Mouse (Mus musculus): ENCODE results near the gene Akt1. TPM values are rescaled to one million over a fixed set of nuclear protein-coding genes. Genes with fewer than 3 reads are reported as not detected.

The Akt1 gene
- polyA plus RNA-seq, 1 experiment from 2014 or later, result 154 TPM

- H3K36me3 ChIP-seq, result peaks cover 78% of the 10 kb centered on the region
- 85% methylated on average over 5 of the region's 5 CpGs for WGBS
- H3K4me2 ChIP-seq (replicated peaks), result no peak overlapping the region
- peaks cover 10% of the 10 kb centered on the region; the same call in 1 of the 2 replicates for H3K4me1 ChIP-seq
- no peak overlapping the region for H3K9ac ChIP-seq
- no peak overlapping the region for H3K27ac ChIP-seq
- H3K4me3 ChIP-seq, result no peak overlapping the region
- no peak for ATAC-seq (ENCODE audit: low FRiP score)
- H3K9me3 ChIP-seq (replicated peaks), result no peaks in the 10 kb centered on the region
- H3K27me3 ChIP-seq, result no peaks in the 10 kb centered on the region
Measured at GRCm38 (mm10) chr12:112651778-112652439, 22.8 kb downstream of the Akt1 start.

DNA sequence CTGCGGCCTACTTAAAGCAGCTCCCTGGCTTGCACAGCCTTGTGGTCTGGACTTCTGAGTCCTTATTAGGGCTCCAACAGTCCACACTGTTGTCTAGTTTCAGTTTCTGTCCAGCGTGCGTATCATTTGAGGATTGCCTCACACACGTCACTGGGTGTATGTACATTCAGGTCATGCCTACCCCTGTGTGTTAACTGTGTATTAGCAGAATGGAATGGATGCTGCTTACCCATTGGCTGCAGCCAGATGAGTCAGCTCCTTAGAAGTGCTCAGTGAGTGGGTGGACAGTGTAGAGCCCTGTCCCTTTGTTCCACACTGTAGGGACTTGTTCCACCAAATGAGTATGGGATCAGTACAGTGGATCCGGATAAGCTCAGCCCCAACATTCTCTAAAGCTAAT, 26.6 kb downstream of the Akt1 start:
- Histone ChIP-seq H3K4me1 (peaks cover 17% of the 10 kb centered on the region), H3K9ac (no peak overlapping the region), H3K27me3 (no peaks in the 10 kb centered on the region), H3K27ac (no peak overlapping the region), H3K4me2 (replicated peaks) (no peak overlapping the region), H3K4me3 (no peak overlapping the region), H3K36me3 (peaks cover 42% of the 10 kb centered on the region), H3K9me3 (replicated peaks) (no peaks in the 10 kb centered on the region)
- WGBS, result 91% methylated on average over 5 of the region's 5 CpGs
- ATAC-seq (ENCODE audit: low FRiP score), result no peak

- H3K4me1 ChIP-seq, result peaks cover 17% of the 10 kb centered on the region
- H3K4me3 ChIP-seq, result peak overlapping the region; percentile 73
- H3K27ac ChIP-seq, result no peak overlapping the region
- H3K9me3 ChIP-seq (replicated peaks), result no peaks in the 10 kb centered on the region
- H3K36me3 ChIP-seq, result peaks cover 36% of the 10 kb centered on the region
- peak overlapping the region; percentile 85; the same call in 1 of the 2 replicates for H3K9ac ChIP-seq
- no peak for ATAC-seq (ENCODE audit: low FRiP score)
- peak overlapping the region; percentile 65 for H3K4me2 ChIP-seq (replicated peaks)
- H3K27me3 ChIP-seq, result no peaks in the 10 kb centered on the region
- WGBS, result 57% methylated on average over 6 of the region's 6 CpGs
Measured at GRCm38 (mm10) chr12:112646139-112646538, 28.5 kb downstream of the Akt1 start.

DNA sequence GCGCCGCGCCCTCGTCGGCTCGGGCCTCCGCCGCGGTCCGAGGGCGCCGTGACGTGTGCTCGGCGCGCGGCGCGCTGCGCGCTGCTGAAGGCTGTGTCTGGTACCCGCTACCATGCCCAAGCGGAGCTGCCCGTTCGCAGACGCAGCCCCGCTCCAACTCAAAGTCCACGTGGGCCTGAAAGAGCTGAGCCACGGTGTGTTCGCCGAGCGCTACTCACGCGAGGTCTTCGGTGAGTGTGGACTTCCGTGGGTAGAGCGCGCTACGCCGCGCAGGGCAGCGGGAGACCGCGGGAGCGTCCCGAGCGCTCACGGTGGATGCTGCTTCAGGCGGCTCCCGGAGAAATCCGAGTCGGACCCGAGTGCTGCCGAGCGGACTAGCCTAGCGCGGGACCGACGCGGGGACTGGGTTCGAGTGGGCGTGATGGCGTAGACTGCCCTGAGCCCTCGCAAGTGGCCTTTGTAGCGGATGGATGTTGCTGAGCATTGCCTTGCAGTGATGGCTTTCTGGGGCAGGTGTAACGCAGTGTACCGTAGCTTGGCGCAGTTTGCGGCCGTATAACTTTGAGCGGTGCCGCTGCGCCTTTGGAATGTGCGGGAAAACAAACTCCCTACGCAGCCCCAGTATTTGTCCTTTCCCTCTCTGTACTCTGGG, 29.7 kb downstream of the Akt1 start:
- peak overlapping the region; percentile 73 for H3K4me3 ChIP-seq
- WGBS, result under 1% methylated on average over 75 of the region's 75 CpGs
- H3K36me3 ChIP-seq, result peaks cover 25% of the 10 kb centered on the region
- no peaks in the 10 kb centered on the region for H3K27me3 ChIP-seq
- peaks cover 17% of the 10 kb centered on the region for H3K4me1 ChIP-seq
- H3K9me3 ChIP-seq (replicated peaks), result no peaks in the 10 kb centered on the region
- H3K9ac ChIP-seq, result peak overlapping the region; percentile 85
- peak overlapping the region; percentile 65 for H3K4me2 ChIP-seq (replicated peaks)
- no peak for ATAC-seq (ENCODE audit: low FRiP score)
- peak overlapping the region; percentile 83 for H3K27ac ChIP-seq

DNA sequence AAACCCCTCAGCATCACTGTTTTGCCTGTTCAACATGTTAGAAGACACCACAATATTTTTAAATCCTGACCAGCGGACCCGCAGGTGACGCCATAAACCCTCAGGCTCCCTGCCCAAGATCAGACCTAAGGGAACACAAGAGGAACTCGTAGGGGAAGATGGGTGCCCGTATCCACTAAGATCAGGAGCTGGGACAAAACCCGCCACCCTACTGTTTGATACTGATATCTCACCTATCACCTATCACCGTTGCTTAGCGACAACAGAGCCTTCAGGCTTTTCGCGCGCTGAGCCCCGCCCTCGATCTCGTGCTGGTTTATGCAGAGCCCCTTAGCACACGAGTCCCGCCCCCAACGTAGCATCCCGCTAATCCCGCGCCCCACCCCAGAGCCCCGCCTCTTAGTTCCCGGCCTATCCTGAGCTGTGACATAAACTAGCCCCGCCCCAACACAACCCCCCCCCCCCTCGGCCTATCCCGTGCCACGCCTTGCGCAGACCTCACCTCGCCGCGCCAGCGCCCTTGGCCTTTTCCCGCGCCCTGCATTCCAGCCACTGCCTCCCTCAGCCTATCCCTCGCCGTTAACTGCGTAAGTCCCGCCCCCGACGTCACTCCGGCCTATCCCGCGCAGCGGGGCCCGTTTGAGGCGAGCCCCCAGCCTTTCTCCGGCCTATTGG, 30.4 kb downstream of the Akt1 start, which contains the start of gene Siva1:
Gene Siva1 (plus strand): TSS at position 500 of the 675 bp plus-strand sequence.
- ATAC-seq (ENCODE audit: low FRiP score), result peak; percentile 98
- H3K36me3 ChIP-seq, result peaks cover 19% of the 10 kb centered on the region
- H3K4me1 ChIP-seq, result peaks cover 17% of the 10 kb centered on the region
- peak within 1 kb of the TSS; percentile 85 for H3K9ac ChIP-seq
- no peaks in the 10 kb centered on the region for H3K27me3 ChIP-seq
- peak within 1 kb of the TSS; percentile 83 for H3K27ac ChIP-seq
- no peaks in the 10 kb centered on the region for H3K9me3 ChIP-seq (replicated peaks)
- 3% methylated on average over 35 of the region's 46 CpGs for WGBS
- H3K4me3 ChIP-seq, result peak within 1 kb of the TSS; percentile 73
- H3K4me2 ChIP-seq (replicated peaks), result peak within 1 kb of the TSS; percentile 65

DNA sequence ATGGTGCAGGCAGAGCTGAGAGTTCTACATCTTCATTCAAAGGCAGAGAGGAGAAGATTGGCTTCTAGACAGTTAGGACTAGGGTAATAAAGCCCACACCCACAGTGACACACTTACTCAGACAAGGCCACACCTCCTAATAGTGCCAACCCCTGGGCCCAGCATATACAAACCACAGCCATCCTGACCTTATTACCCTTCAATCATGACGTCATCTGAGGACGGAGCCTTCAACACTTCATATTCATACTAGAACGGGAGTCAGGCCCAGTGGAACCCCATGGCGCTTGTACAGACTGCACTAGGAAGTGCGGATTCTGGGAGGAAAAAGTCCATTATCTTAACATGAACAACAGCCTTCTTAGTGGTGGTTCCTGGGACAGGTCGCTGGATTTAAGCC, 31.6 kb downstream of the Akt1 start:
- WGBS, result 91% methylated on average over 6 of the region's 6 CpGs
- no peaks in the 10 kb centered on the region for H3K27me3 ChIP-seq
- H3K9ac ChIP-seq, result no peak overlapping the region
- H3K4me2 ChIP-seq (replicated peaks), result no peak overlapping the region
- H3K4me3 ChIP-seq, result no peak overlapping the region
- no peak for ATAC-seq (ENCODE audit: low FRiP score)
- H3K36me3 ChIP-seq, result peaks cover 7% of the 10 kb centered on the region
- H3K4me1 ChIP-seq, result peaks cover 17% of the 10 kb centered on the region
- H3K9me3 ChIP-seq (replicated peaks), result no peaks in the 10 kb centered on the region
- H3K27ac ChIP-seq, result no peak overlapping the region

GRCm38 (mm10) chr12:112639526-112639925, 35.2 kb downstream of the Akt1 start:
- H3K36me3 ChIP-seq, result no peaks in the 10 kb centered on the region
- 91% methylated on average over 10 of the region's 10 CpGs for WGBS
- H3K27me3 ChIP-seq, result no peaks in the 10 kb centered on the region
- no peak overlapping the region for H3K9ac ChIP-seq
- no peaks in the 10 kb centered on the region for H3K4me1 ChIP-seq
- no peaks in the 10 kb centered on the region for H3K9me3 ChIP-seq (replicated peaks)
- no peak for ATAC-seq (ENCODE audit: low FRiP score)
- H3K4me2 ChIP-seq (replicated peaks), result no peak overlapping the region
- H3K27ac ChIP-seq, result no peak overlapping the region
- no peak overlapping the region for H3K4me3 ChIP-seq

- Histone ChIP-seq H3K9ac (no peak overlapping the region), H3K9me3 (replicated peaks) (no peaks in the 10 kb centered on the region), H3K27ac (no peak overlapping the region), H3K4me1 (peaks cover 7% of the 10 kb centered on the region), H3K36me3 (no peaks in the 10 kb centered on the region), H3K27me3 (no peaks in the 10 kb centered on the region), H3K4me3 (no peak overlapping the region), H3K4me2 (replicated peaks) (no peak overlapping the region)
- 67% methylated on average over 9 of the region's 9 CpGs for WGBS
- no peak for ATAC-seq (ENCODE audit: low FRiP score)
Measured at GRCm38 (mm10) chr12:112633686-112634085, 41.0 kb downstream of the Akt1 start.

DNA sequence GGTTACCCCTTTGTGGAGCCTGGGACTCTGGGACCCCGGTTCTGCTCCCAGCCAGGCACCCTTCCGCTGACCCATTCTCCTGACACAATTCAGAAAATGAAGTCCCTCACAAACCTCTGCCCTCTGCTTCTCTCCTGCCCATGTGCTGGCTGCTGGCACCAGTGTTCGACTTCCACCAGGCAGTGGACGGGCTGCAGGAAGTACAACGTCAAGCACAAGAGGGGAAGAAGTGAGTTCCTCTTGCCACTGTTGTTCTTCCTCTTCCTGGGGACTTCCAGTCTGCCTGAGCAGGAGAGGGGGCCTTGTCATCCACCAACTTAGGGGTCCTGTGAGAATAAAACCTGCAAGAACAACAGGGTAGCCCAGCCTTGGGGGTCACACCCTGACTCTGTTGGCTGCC, 41.8 kb downstream of the Akt1 start:
- Histone ChIP-seq H3K4me2 (replicated peaks) (no peak overlapping the region), H3K4me3 (no peak overlapping the region), H3K9me3 (replicated peaks) (no peaks in the 10 kb centered on the region), H3K27me3 (no peaks in the 10 kb centered on the region), H3K27ac (no peak overlapping the region), H3K36me3 (no peaks in the 10 kb centered on the region), H3K4me1 (peaks cover 11% of the 10 kb centered on the region), H3K9ac (no peak overlapping the region)
- no peak for ATAC-seq (ENCODE audit: low FRiP score)
- WGBS, result 91% methylated on average over 5 of the region's 5 CpGs

- ATAC-seq (ENCODE audit: low FRiP score), result no peak
- no peak overlapping the region for H3K27ac ChIP-seq
- no peaks in the 10 kb centered on the region for H3K36me3 ChIP-seq
Measured at GRCm38 (mm10) chr12:112632084-112632777, 42.5 kb downstream of the Akt1 start.

DNA sequence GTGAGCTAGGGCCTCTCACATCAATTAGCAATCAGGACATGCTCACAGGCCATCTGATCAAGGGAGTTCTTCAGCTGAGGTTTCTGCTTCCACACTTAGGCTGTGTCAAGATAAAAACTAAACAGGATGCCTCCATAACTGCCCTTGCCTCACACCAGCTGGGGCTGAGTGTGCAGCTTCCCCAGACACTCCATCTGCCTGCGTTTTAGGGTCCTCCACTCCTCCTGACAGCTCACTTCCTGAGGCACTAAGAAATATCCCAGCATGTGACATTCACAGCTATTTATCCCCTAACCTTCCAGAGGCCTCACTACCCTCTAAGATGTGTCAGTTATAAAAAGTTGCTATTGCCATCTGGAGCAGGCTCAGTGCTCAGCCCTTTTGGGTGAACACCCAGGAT, 43.2 kb downstream of the Akt1 start:
- no peaks in the 10 kb centered on the region for H3K36me3 ChIP-seq
- peak overlapping the region; percentile 14; the same call in 1 of the 2 replicates for H3K9ac ChIP-seq
- H3K4me3 ChIP-seq, result no peak overlapping the region
- no peak for ATAC-seq (ENCODE audit: low FRiP score)
- H3K27me3 ChIP-seq, result no peaks in the 10 kb centered on the region
- no peak overlapping the region for H3K4me2 ChIP-seq (replicated peaks)
- peaks cover 11% of the 10 kb centered on the region for H3K4me1 ChIP-seq
- H3K9me3 ChIP-seq (replicated peaks), result no peaks in the 10 kb centered on the region
- H3K27ac ChIP-seq, result no peak overlapping the region
- WGBS, result 52% methylated on average over 1 of the region's 1 CpGs

More at GRCm38 (mm10) chr12:112632084-112632777, 42.5 kb downstream of the Akt1 start:
- 74% methylated on average over 11 of the region's 11 CpGs for WGBS
- Histone ChIP-seq H3K4me1 (peaks cover 11% of the 10 kb centered on the region), H3K27me3 (no peaks in the 10 kb centered on the region), H3K4me2 (replicated peaks) (no peak overlapping the region), H3K9ac (0 out of 2 replicates have a peak overlapping the region, but pooled peaks have one; percentile 13), H3K9me3 (replicated peaks) (no peaks in the 10 kb centered on the region), H3K4me3 (no peak overlapping the region)

- no peak for ATAC-seq (ENCODE audit: low FRiP score)
- H3K4me1 ChIP-seq, result peaks cover 11% of the 10 kb centered on the region
- 82% methylated on average over 5 of the region's 5 CpGs for WGBS
Measured at GRCm38 (mm10) chr12:112630796-112631195, 43.9 kb downstream of the Akt1 start.

More at GRCm38 (mm10) chr12:112630796-112631195, 43.9 kb downstream of the Akt1 start:
- Histone ChIP-seq H3K9ac (no peak overlapping the region), H3K27me3 (no peaks in the 10 kb centered on the region), H3K4me2 (replicated peaks) (no peak overlapping the region), H3K4me3 (no peak overlapping the region), H3K27ac (no peak overlapping the region), H3K9me3 (replicated peaks) (no peaks in the 10 kb centered on the region), H3K36me3 (no peaks in the 10 kb centered on the region)
